Mouse (Mus musculus) left cerebral cortex, adult 8-10 months (tissue): ENCODE data around the gene Mrpl55. TPM values are rescaled to one million over a fixed set of nuclear protein-coding genes. Genes with fewer than 3 reads are reported as not detected.

Experiments used
- DNase-seq, 2 experiments: peaks; one replicate each; pipeline ENCODE4 v3.0.0; 2022; ENCODE audit warnings: low spot score in 2 of 2
- total RNA-seq, 4 experiments: library from RNA; stranded (reverse); gene quantifications; 2 replicates each; pipeline ENCODE4 v1.2.4; 2022

The Mrpl55 gene
- 10 to 100 TPM; 35.4 to 42.3 (median 39.2) TPM for total RNA-seq

DNA sequence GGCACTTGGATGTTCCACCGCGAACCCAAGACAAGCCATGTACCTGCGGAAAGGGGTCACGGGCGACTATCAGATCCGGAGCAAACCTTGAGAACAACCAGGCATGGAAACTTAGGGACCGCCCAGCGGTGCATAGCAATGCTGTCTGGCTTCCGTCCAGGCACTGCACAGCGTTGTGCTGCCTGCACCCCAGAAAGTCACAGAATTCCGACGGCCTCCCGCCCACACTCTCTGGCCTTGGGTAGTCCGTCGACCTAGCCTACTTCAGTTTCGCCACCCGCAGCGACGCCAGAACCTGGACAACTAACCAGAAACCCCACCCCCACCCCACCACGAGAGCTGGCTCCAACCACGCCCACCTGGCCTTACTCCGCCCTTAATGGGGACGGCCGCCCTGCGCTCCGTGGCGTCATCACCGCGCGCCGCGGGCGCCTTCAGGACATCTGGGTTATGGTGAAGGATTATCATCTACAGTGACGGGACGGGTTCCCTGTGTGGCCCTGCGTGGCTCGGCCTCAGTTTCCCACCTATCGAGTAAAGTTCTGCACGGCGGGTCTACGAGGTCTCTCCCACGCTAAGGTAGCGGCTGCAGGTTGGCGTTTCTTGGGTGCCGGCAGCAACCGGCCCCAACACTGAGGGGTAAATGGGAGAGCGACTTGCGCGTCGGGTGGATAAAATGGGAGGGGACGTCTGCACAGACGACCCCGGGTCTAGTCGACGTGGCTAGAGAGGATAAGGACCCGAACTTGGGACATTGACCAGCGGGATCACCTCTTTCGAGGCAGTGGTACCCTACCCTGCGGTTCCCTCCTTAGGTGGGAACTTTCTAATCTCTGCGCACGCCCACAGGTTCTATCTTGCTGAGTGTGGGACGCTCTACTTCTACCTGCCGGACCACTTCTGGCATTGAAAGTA lies at the start of gene Mrpl55:
Mrpl55 (plus strand) TSS at position 406 of the 915 bp plus-strand sequence.
- DNase-seq: peak; percentile 86 to 89

DNA sequence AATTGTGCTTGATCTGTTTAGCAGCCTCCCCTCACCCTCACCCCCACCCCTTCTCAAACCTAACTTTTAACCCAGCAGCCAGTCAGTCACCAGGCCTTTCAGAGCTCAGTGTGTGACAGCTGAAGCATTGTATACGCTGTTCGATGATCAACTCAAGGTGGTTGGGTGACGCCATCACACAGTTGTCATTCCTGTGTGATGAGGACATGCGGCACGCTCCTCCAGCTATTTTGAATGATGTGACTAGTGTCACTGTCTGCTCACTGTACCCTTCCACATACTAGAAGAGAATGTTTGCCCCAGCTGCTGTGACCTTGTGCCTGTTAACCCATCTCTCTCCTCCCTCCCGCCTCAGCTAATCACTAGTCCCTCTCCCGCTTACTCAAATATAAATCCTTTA lies 48.1 kb upstream of the Mrpl55 start:
- no peak for DNase-seq

DNA sequence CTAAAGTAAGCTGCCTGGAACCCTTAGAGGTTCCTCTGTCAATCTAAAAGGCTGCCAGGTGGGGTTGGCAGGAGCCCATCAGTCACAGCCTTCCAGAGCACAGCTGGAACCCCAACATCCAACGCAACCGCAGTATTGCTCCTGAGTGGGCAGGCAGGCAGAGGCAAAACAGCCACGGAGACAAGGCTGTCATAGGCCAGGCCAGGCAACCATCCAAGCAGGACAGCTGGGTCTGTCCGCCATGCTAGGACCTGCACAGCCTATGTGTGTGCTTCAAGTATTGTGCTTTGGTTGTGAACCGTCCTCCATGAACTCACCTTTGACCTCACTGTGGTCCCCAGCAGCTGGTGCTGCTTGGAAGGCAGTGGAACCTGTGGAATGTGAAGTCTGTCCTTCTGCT lies 46.4 kb upstream of the Mrpl55 start:
- DNase-seq: no peak

DNA sequence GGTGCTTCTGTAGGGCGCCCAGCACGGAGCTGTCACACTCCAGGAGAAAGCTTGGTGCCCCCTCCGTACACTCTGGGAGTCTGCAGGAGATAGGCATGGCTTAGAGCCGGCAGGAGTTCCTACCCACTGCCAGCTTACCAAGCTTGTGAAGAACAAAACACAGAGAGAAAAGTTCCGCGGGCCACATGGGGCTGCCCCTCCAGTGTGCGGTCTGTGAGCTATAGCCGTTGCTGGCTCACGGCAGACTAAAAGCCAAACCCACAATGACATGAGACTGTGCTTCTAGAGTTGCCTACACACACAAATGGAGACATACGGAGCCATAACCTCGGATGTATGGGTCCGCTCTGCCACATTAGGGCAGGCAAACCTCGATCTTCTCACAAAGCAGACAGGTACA lies 43.2 kb upstream of the Mrpl55 start:
- DNase-seq: no peak

DNA sequence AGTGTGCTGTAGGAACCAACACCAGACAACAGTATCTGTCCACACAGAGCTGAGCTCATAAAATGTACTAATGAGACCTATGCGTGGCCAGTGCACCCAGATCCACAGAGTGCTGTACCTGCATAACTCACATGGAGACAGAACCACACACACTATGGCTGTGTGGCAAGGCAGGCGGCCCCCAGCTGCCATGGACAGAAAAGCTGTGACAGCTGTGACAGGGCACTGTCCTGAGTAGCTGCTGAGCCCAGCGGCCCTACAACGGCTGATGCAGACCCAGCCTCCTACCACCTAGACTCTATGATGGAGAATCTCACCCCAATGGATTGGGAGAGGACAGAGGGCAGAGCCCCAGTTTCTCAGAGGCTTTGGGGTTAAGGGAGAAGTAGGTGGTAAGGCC lies 42.7 kb upstream of the Mrpl55 start:
- no peak for DNase-seq

DNA sequence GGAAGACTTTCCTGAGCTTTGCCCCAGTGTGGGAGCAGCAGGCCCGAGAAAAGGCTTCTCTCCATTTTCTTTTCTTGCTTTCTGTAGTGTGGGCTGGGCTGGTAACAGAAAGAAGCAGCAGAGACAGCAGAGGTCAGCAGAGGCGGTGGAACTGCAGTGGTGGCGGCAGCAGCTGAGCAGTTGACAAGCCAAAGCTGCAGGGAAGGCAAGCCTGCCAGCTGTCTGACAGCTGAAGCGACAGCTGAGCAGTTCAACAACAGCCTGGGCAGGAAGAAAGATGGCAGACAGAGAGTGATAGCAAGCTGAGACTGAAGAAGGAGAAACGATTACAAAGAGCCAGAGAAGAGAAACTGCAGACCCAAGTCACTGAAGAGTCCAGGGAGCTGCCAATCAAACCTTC lies 40.9 kb upstream of the Mrpl55 start:
- no peak for DNase-seq

DNA sequence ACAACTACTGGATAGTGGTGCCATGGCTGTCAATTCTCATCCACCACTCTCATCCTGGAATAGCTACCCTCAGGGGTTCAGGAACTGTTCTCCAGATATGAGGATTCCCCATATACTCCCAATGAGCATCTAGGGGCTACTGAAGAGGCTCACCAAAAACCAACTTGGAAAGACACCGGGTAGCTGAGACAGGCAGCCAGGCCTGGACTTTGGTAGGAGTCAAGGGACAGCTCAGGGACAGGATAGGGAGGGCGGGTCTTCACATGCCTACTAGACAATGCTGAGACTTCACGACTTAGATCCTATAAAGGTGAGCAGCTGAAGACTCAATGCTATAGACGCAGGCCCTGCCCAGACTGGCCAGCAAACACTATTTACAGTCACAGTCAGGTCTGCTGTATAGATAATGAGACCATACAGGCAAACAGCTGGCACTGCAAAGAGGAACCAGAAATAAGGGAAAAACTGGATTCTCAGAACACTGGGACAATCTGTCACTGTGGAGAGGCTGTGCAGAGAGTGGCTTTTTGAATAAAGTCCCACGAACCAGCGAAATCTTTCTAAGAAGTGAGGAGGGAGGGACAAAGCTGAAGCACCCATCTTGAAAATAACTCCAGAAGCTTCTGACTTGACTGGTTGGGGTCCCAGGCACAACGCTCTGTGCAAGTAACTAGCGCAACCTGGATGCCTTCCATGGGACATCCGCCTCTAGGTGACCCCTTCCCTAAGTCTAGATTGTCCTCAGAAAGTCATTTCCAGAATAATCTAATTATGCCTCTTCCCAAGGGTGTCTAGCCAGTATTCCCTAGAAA lies 39.6 kb upstream of the Mrpl55 start:
- no peak for DNase-seq

DNA sequence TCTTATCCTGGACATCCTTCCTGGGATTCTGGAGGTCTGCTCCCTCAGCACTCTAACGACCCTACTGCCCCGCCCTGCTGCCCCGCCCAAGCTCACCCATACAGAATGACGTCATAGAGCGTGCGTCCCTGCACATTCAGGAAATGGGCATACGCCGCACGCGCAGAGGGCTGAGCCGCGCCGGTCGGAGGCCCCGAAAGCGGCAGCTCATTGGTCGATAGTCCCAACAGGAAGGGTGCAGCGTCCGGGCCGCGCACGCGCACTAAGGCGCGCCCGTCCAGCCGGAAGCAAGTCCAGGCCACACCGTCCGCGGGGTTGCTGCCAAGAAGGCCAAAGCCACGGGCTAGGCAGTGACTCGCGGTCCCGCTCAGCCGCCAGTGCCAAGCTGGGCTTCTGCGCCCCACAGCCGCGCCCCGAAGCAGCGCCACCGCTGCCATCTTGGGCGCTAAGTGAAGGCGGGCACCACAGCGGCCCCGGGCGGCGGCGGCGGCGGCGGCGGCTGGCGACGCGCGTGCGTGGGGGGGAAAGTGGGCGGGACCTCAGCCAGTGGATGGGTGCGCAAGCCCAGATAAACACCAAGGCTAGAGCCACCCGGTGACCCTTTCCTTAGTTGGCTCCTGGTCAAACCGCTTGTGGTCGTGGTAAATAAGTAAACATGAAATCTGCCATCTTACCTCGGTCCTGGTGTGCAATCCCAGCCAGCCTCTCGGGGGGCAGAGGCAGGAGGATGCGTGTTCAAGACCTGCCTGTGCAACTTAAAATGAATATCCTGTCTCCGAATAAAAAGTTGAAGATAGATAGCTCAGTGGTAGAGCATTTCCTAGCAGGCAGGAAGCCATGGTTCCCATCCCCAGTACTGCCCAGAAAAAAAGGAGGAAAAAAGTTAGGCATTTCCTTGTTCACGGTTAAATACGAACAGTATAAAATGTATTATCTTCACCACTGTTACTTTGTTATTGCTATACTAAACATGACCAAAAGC lies 38.7 kb upstream of the Mrpl55 start, which contains the start of gene Iba57:
Iba57 (minus strand) TSS at position 485 of the 982 bp plus-strand sequence.
- peak; percentile 98 to 100 for DNase-seq

DNA sequence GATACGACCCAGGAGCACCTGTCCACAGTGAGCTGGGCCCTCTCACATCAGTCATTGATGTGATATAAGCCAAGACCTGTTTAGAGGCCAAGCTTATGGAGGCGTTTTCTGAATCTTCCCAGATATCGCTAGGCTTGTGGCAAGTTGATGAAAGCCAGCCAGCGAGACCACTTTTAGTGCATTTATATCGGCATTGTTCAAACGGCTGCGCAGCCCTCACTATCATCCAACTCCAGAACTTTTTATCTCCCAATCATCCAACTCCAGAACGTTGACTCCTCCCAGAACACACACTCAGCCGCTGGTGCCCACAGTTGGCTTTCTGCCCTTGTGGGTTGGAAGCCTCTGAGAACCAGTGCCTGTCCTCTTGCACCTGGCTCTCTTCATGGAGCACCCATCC lies 37.9 kb upstream of the Mrpl55 start:
- no peak for DNase-seq

DNA sequence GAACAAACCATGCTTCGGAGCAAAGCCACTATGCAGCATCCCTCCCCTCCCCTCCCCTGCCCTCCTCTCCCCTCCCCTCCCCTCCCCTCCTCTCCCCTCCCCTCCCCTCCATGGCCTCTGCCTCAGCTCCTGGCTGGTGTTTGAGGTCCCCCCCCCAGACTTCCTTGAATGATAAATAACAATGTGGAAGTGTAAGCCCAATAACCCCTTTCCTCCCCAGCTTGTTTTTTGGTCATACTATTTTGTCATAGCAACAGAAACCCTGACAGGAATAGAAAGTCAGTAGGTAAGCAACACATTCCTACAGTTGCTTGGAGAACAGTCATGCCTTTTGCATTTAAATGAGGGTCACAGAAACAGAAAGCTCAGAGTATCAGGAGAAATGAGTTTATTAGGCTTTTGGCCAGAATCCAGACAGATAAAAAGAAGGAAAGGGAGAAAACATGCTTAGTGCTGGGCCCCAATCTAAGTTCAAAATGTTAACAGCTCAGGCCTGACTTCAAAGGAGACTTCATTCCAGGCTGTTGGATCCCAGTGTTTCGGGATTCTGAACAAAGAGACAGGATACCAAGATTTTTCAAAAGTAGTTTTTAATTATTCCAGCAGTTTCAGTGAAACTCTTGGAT lies 36.6 kb upstream of the Mrpl55 start:
- no peak for DNase-seq

DNA sequence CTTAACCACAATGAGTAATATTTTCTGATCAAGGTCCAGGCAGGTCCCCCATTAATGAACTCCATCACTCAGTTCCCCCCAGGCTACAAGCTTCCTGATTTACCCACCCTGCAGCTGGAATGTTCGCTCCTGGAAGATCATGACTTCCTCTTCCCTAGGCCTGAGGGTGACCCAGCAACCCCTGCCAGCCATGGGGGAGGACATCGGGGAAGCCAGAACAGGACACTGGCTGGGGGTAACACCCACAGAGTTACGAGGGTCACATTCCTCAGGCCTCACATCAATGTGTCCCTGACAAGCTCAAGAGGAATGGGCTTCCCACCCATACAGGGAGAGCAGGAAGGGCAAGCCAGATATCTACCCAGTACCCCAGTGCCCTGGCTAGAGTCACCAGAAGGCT lies 32.5 kb upstream of the Mrpl55 start:
- no peak for DNase-seq

DNA sequence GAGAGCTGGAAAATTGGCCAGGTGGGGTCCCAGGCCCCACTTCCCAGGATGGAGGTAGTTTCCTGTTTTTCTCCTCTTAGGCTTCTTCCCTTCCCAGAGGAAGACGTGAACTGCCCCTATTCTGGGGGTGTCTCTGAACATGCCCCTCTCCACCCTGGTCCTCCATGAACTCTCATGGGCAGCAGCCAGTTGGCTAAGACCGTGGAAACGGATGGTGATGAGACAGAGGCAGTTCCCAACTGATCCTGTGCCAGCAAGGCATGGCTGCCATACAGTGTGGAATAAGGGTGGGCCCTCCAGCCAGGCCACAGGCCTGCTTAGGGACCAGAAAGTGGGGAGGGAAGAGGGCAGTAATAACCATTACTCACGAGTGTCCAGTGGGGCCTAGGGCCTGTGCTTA lies 31.7 kb upstream of the Mrpl55 start:
- no peak for DNase-seq

DNA sequence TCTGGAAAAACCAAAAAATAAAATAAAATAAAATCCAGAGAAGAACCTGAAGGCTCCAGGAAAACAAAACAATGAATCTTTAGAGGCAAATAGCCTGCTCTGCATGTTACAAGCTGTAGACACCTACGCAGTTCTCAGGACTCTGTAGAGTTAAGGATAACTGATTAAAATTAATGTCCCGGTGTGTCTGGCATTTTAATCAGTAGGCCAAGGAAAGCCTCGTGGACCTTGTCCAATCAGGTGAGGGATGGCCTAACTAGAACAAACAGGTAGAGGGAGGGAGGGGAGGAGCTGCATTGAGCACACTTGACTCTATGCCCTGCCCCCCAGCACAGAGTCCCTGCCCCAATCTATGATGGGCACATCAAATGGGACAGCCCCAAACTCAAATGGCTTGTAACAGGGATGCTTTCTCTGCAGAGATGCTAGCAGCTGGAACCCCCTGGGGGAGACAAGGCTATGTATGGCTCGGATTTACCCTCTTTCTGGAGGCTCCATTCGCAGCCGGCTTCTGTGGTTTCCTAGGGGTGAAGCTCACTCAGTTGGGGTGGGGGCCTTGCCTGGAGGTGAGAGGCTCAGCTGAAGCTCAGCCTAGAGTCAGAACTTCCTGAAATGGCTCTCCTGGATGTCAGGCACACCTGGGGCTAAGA lies 28.0 kb upstream of the Mrpl55 start:
- no peak for DNase-seq

DNA sequence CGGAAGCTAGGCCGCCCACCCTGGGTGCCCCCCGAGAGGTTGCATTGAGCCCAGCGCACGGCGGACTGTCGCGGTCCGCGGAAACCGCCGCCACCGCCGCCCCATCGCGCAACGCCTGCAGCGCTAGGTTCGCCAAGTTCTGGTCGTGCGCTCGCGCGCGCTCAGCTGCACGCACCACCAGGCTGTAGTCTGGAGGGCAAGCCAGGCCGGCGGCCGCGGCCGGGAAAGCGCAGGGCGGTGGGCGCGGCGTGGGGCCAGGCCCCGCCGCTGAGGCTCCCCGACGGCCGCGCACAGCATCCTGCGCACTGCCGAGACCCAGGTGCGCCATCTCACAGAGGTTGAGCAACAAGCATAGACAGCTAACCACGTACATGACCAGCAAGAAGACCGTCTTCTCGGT lies 25.8 kb upstream of the Mrpl55 start:
- DNase-seq: no peak

DNA sequence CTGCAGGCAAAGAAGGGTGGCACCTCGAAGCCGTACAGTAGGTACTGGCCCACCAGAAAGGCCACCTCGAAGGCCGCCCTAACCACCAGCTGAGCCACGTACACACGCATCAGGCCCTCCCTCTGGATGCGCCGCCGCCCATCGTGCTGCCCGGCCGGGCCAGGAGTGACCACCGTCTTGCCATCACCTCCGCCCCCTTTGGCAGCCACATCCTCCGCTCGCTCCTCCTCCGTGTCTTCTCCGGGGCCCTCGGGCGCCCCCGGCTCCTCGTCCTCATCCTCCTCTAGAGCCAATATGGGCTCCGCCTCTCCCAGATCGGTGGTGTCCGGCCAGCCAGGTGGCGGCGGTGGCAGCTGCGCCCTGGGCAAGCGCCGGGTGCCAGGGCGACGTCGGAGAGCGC lies 25.4 kb upstream of the Mrpl55 start:
- no peak for DNase-seq

DNA sequence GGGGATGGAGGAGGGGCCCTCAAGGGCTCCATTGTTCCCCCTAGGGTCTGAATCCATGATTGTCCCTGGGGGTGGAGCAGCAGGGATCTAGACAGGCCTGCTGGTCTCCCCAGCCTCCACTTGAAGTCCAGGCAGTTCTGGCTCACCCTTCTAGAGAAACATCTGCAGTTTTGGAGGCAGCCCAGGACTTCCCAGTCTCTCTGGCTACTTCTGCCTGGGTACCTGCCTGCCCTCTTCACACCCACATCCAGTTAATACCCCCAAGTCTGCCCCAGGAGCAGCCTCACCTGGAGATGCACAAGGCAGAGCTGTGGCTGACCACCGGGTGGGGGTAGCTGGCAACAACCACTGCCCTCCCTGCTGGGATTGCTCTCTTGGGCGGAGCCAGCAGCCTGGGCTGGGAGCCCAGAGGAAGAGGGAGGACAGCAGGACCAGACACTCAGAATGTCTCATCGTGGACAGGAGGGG lies 19.4 kb upstream of the Mrpl55 start, which contains the start of gene Gjc2:
Gjc2 (minus strand) TSS at position 350 of the 468 bp plus-strand sequence.
- DNase-seq: peak in 1 of 2 experiments; percentile 61

DNA sequence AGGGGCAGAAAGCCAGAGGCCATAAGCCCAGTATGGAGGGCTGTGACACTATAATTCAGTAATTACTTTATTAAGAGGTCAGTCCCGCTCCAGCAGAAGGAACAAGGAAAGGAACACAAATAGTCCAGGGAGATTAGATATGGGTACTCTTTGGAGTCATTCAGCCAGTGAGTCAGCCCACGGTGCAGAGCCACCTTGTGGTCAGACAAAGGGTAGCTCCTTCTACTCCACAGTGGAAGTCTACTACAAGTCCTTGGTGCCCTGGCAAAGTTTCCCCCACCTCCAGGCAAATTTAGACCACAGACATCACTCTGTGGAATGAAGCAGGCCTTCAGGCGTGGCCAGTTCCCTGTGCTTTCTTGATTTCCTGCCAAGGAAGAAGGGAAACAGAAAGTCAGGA lies 18.5 kb upstream of the Mrpl55 start:
- no peak for DNase-seq

DNA sequence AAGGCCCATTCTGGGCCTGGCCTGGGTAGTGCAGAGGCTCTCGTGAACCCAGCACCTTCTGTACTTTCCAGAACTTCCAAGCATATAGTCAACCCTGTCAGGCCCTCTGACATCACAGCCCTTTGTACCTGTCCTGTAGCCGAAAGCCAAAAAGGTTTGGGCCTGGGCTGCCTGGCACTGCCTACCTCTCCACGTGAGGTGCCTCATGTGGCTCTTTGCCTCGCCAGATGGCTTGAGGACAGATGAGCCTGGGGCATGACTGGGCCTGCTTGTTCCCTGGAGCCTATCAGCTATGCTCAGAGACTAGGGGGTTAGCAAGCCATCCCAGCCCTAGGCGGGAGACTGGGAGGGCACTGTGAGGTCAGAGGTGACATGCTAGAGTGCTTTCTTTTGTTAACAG lies 16.8 kb upstream of the Mrpl55 start:
- no peak for DNase-seq

DNA sequence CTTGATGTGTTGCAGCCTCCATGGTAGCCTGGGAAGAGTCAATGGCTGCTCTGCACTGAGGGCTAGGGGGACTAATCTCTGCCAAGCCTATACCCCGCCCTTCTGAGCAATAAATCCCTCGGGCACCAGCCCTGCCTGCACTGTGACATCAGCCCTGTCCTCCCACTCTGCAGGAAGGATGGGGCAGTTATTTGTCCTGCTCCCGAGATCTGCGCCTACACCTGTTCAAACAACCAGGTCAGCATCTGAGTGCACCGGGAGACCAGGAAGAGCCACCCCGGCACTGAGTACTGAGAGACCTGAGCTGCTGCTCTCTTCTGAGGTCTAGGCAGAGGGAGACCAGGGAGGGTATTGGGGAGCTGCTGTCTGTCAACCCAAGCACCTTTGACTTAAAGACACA lies 14.6 kb upstream of the Mrpl55 start:
- DNase-seq: no peak
